Mouse (Mus musculus): ENCODE measurements around the gene Adora3. TPM values are rescaled to one million over a fixed set of nuclear protein-coding genes. Genes with fewer than 3 reads are reported as not detected.
"Not testable (repeated sequence)": the region's sequence is repeated elsewhere in the genome, so short reads cannot be mapped to it uniquely, and the experiment has no call there.

Adora3 gene
- total and polyA plus RNA-seq, 2 experiments from 2014 or later, result 0.16 to 0.18 TPM

- H3K4me1 ChIP-seq (ENCODE audit: insufficient read depth, low read length), result no peaks in the 10 kb centered on the region
- 78% methylated on average over 11 of the region's 11 CpGs for WGBS
- DNase-seq (ENCODE audit: low spot score) (no peak), ATAC-seq (no peak)
- H3K4me2 ChIP-seq (ENCODE audit: low read depth, low read length), result no peak overlapping the region
- H3K4me3 ChIP-seq (ENCODE audit: low read length), result no peak overlapping the region
- no peak for TF ChIP-seq CTCF (IDR thresholded peaks at IDR 0.05; ENCODE audit: low read depth)
- H3K27me3 ChIP-seq (ENCODE audit: insufficient read depth, low read length), result no peaks in the 10 kb centered on the region
- no peaks in the 10 kb centered on the region for H3K36me3 ChIP-seq (ENCODE audit: insufficient read depth, low read length)
- H3K9me3 ChIP-seq (ENCODE audit: low read length), result no peaks in the 10 kb centered on the region
- H3K27ac ChIP-seq, result no peak overlapping the region
- H3K9ac ChIP-seq (replicated peaks; ENCODE audit: low read length), result no peak overlapping the region
Observed at GRCm38 (mm10) chr3:105910519-105911190, 40.0 kb downstream of the Adora3 start.

DNA sequence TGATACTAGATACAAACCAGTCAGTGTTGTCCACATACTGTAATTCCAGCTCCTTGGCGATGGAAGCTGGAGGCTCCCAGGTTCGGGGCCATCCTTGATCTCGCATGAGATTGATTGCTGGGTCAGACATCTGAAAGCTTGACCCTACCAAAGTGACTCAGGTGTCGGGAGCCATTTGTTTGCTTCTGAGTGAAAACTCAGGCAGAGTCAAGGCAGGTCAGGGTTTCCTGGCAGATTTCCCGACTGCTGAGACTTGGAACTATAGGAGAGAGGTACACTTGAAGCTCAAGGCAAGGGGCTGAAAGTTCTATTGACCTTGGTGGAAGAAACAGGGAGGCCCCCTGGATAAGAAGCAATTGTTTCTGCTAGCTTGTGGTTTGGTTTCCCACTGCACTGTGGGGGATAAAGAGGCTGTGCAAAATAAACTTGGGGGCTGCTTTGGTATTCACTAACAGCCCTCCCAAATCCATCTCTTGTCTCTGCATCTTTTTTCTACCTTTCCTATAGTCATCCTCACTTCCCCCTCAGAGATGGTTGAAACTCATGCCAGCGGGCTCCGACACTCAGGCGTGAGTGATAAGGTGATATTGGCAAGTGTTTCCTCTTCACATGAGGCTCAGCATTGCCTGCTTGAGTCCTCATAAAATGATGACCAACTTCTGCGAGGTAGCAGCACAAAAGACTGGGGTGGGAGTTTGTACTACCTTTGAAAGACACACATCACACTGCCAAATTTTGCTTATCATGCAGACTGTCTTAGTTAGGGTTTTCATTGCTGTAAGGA is 41.6 kb downstream of the Adora3 start:
- DNase-seq (ENCODE audit: low spot score) (no peak), ATAC-seq (no peak)
- H3K4me3 ChIP-seq (ENCODE audit: low read length), result no peak overlapping the region
- H3K36me3 ChIP-seq (ENCODE audit: insufficient read depth, low read length), result no peaks in the 10 kb centered on the region
- H3K4me1 ChIP-seq (ENCODE audit: insufficient read depth, low read length), result no peaks in the 10 kb centered on the region
- H3K4me2 ChIP-seq (ENCODE audit: low read depth, low read length), result no peak overlapping the region
- no peak for TF ChIP-seq CTCF (IDR thresholded peaks at IDR 0.05; ENCODE audit: low read depth)
- no peak overlapping the region for H3K27ac ChIP-seq
- no peaks in the 10 kb centered on the region for H3K27me3 ChIP-seq (ENCODE audit: insufficient read depth, low read length)
- WGBS, result 80% methylated on average over 9 of the region's 9 CpGs
- H3K9me3 ChIP-seq (ENCODE audit: low read length), result no peaks in the 10 kb centered on the region
- no peak overlapping the region for H3K9ac ChIP-seq (replicated peaks; ENCODE audit: low read length)

DNA sequence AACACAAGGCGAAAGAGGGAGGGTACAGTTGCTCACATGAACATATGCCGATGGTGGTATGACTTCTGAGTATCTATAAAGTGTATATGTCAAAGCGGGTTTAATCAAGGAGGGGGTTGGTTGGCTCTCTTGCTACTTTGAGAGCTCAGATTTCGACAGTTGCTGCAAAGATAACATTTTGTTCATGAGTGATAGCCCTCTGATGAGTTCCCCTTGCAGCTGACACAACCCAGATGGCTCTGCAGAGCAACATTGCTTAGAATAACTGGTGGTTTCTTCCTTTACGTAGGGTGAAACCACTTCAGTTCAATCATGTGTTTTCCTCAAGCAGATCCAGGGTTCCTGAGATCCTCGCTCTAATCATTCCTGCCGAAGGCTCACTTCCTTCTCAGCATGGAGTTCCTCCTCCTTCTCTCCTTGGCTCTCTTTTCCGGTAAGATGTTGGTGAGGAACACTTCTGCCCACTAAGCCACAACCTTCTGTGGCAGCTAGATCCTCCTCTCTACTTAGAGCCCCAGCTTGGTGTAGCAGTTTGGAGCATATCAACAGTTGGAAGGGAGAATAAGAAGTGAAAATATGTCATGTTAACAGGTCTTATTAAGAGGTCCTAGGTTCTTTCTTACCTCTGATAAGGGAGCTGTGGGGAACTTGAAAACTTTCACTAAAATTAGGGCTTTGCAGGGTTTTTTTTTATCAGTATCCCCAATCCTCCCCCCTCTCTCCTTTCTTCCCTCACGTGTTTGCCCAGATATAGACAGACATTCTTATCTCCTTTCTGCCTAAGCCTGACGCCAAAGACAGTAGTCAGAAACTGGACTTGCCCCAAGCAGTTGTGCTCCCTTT is 43.4 kb downstream of the Adora3 start:
- DNase-seq (ENCODE audit: low spot score), result no peak
- H3K9me3 ChIP-seq (ENCODE audit: low read length), result no peaks in the 10 kb centered on the region
- H3K9ac ChIP-seq (replicated peaks; ENCODE audit: low read length), result no peak overlapping the region
- no peak for ATAC-seq
- no peak overlapping the region for H3K4me2 ChIP-seq (ENCODE audit: low read depth, low read length)
- H3K36me3 ChIP-seq (ENCODE audit: insufficient read depth, low read length), result no peaks in the 10 kb centered on the region
- H3K4me1 ChIP-seq (ENCODE audit: insufficient read depth, low read length), result no peaks in the 10 kb centered on the region
- TF ChIP-seq CTCF (IDR thresholded peaks at IDR 0.05; ENCODE audit: low read depth), result no peak
- H3K27ac ChIP-seq, result no peak overlapping the region
- H3K27me3 ChIP-seq (ENCODE audit: insufficient read depth, low read length), result no peaks in the 10 kb centered on the region
- no peak overlapping the region for H3K4me3 ChIP-seq (ENCODE audit: low read length)
- 80% methylated on average over 10 of the region's 10 CpGs for WGBS

GRCm38 (mm10) chr3:105915281-105915680 is 44.6 kb downstream of the Adora3 start:
- Histone ChIP-seq H3K4me3 (ENCODE audit: low read length) (no peak overlapping the region), H3K9ac (replicated peaks; ENCODE audit: low read length) (no peak overlapping the region), H3K9me3 (ENCODE audit: low read length) (no peaks in the 10 kb centered on the region), H3K27ac (no peak overlapping the region), H3K4me2 (ENCODE audit: low read depth, low read length) (no peak overlapping the region), H3K27me3 (ENCODE audit: insufficient read depth, low read length) (no peaks in the 10 kb centered on the region), H3K4me1 (ENCODE audit: insufficient read depth, low read length) (no peaks in the 10 kb centered on the region), H3K36me3 (ENCODE audit: insufficient read depth, low read length) (no peaks in the 10 kb centered on the region)
- TF ChIP-seq CTCF (IDR thresholded peaks at IDR 0.05; ENCODE audit: low read depth), result no peak
- DNase-seq (ENCODE audit: low spot score) (no peak), ATAC-seq (no peak)
- 48% methylated on average over 1 of the region's 1 CpGs for WGBS

DNA sequence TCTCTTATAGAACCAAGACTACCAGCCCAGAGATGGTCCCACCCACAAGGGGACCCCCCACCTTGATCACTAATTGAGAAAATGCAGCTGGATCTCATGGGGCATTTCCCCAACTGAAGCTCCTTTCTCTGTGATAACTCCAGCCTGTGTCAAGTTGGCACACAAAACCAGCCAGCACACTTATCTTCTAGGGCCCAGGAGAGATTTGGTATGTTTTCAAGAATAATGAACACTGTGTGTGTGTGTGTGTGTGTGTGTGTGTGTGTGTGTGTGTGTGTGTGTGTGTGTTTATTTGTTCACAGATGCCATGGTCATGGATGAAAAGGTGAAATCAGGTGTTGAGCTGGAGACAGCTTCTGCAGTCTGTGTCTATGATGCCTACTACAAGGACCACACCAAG is 45.8 kb downstream of the Adora3 start:
- H3K4me2 ChIP-seq (ENCODE audit: low read depth, low read length); H3K9me3 ChIP-seq (ENCODE audit: low read length); H3K4me3 ChIP-seq (ENCODE audit: low read length); H3K27me3 ChIP-seq (ENCODE audit: insufficient read depth, low read length); H3K9ac ChIP-seq (replicated peaks; ENCODE audit: low read length); ATAC-seq; DNase-seq (ENCODE audit: low spot score); H3K36me3 ChIP-seq (ENCODE audit: insufficient read depth, low read length); H3K27ac ChIP-seq; H3K4me1 ChIP-seq (ENCODE audit: insufficient read depth, low read length): not testable (repeated sequence)

- no peak for DNase-seq (ENCODE audit: low spot score)
- ATAC-seq, result no peak
- Histone ChIP-seq H3K27ac (no peak overlapping the region), H3K27me3 (ENCODE audit: insufficient read depth, low read length) (no peaks in the 10 kb centered on the region), H3K9ac (replicated peaks; ENCODE audit: low read length) (no peak overlapping the region), H3K36me3 (ENCODE audit: insufficient read depth, low read length) (no peaks in the 10 kb centered on the region), H3K4me3 (ENCODE audit: low read length) (no peak overlapping the region), H3K9me3 (ENCODE audit: low read length) (no peaks in the 10 kb centered on the region), H3K4me2 (ENCODE audit: low read depth, low read length) (no peak overlapping the region), H3K4me1 (ENCODE audit: insufficient read depth, low read length) (no peaks in the 10 kb centered on the region)
- WGBS, result 64% methylated on average over 10 of the region's 10 CpGs
- no peak for TF ChIP-seq CTCF (IDR thresholded peaks at IDR 0.05; ENCODE audit: low read depth)
Observed at GRCm38 (mm10) chr3:105917656-105918354, 47.1 kb downstream of the Adora3 start.
